Mouse (Mus musculus): Measurements from ENCODE around the gene Vps16. TPM values are rescaled to one million over a fixed set of nuclear protein-coding genes. Genes with fewer than 3 reads are reported as not detected.

Vps16 gene
- polyA plus RNA-seq, 1 experiment from 2014 or later, result 89.2 TPM

DNA sequence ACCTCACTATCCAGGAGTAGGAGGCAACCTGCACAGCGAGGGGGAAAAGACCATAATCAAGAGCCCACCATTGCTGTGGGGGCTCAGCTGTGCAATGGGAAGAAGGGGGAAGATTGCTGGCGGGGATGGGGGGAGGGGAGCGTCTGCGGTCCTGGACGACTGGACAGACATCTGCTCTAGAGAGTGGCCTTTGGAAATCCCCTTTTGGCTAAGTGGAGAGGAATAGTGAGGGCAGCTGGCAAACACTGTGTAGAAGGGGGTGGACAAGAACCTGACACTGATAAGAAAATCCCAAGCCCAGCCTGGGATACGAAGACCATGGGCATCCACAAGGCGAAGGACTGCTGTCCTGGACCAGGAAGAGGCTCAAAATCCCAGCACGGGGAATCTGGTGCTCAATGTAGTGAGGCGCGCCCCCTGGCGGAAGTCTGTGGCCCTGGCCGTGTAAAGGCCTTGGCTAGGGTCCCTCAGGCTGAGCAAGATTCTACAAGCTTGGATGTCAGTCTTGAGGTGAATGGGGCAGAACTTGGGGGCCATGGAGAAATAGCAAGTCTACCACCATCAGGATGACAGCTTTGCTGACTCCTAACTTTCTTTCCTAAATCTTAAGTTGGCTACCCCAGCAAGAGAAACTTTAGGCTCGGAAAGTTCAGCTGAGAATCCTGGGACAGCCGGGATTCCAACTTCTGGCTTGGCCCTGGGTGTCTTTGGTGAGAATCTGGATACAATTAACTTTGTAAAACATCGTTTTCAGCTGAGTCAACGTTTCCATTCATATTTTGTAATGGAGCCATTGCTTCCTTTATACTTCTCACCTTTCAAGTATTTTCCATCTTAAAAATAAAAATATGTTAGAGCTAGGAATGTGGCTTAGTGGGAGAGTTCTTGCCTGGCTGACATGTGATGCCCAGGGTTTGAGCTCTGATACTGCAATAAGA is 12.3 kb upstream of the Vps16 start:
- WGBS, result 43% methylated on average over 16 of the region's 16 CpGs
- H3K27ac ChIP-seq (replicated peaks; ENCODE audit: low read depth, low read length), result no peak overlapping the region
- H3K4me2 ChIP-seq (ENCODE audit: low read depth, severe bottlenecking), result no peak overlapping the region
- no peak overlapping the region for H3K9ac ChIP-seq (ENCODE audit: low read length)
- no peaks in the 10 kb centered on the region for H3K27me3 ChIP-seq (ENCODE audit: control insufficient read depth, insufficient read depth, low read length)
- no peaks in the 10 kb centered on the region for H3K36me3 ChIP-seq (ENCODE audit: control insufficient read depth, insufficient read depth, low read length)
- H3K4me1 ChIP-seq (ENCODE audit: control insufficient read depth, insufficient read depth, low read length), result no peaks in the 10 kb centered on the region
- DNase-seq (ENCODE audit: low spot score) (peak; percentile 93), ATAC-seq (ENCODE audit: insufficient number of reproducible peaks, low FRiP score, low TSS enrichment, low read depth) (peak; percentile 56; the same call in 1 of the 2 replicates)
- H3K9me3 ChIP-seq (ENCODE audit: control insufficient read depth, low read length), result no peaks in the 10 kb centered on the region
- no peak overlapping the region for H3K4me3 ChIP-seq (ENCODE audit: low read depth, low read length)

DNA sequence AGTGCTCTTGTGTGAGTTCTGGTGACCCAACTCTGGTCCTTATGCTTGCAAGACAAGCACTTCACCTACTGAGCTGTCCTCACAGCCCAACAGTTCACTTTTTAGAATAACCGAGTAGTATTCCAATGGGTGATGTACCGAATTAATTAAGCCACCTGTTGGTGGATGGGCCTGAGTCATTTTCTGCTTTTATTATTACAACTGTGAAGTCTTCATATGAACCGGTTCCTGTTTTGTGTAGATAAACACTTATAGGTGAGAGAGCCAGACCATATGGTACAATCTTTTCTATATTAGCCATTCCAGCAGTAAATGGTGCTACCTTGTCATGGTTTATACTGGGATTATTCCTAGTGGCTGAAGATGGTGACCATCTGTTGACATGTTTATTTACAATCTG is 11.4 kb upstream of the Vps16 start:
- DNase-seq (ENCODE audit: low spot score), result no peak
- no peak overlapping the region for H3K9ac ChIP-seq (ENCODE audit: low read length)
- H3K9me3 ChIP-seq (ENCODE audit: control insufficient read depth, low read length), result no peaks in the 10 kb centered on the region
- ATAC-seq (ENCODE audit: insufficient number of reproducible peaks, low FRiP score, low TSS enrichment, low read depth), result no peak
- H3K4me3 ChIP-seq (ENCODE audit: low read depth, low read length), result no peak overlapping the region
- H3K4me1 ChIP-seq (ENCODE audit: control insufficient read depth, insufficient read depth, low read length), result no peaks in the 10 kb centered on the region
- no peak overlapping the region for H3K4me2 ChIP-seq (ENCODE audit: low read depth, severe bottlenecking)
- no peaks in the 10 kb centered on the region for H3K27me3 ChIP-seq (ENCODE audit: control insufficient read depth, insufficient read depth, low read length)
- WGBS, result 84% methylated on average over 3 of the region's 3 CpGs
- H3K27ac ChIP-seq (replicated peaks; ENCODE audit: low read depth, low read length), result no peak overlapping the region
- H3K36me3 ChIP-seq (ENCODE audit: control insufficient read depth, insufficient read depth, low read length), result no peaks in the 10 kb centered on the region

DNA sequence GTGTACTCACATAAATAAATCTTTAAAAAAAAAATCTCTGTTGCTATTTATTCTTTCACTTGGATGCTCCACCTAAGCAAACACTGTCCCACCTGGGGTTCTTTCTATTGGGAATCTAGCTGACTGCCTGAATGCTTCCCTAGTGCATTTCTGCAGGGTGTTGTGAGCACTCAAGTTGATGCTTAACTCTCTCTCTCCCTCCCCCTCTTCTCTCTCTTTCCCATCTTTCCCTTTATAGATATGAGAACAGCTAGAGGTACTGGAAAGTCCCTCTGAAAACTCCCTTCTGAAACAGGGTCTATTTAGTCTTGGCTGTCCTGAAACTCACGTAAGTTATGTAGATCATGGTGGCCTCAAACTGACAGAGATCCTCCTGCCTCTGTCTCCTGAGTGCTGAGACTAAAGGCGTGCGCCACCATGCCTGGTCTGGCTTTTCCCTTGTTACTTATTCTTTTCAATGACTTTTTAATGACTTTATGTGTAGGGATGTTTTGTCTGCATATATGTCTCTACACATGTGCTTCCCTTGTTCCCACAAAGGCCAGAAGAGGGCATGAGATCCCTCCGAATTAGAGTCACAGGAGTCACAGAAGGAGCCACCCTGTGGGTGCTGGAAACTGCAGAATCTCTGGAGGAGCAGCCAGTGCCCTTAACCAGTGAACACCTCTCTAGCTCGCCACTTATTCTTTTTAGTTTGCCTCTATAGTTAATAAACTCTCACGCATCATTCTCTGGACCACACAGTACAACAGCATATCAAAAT is 9.9 kb upstream of the Vps16 start:
- Histone ChIP-seq H3K9ac (ENCODE audit: low read length) (no peak overlapping the region), H3K27me3 (ENCODE audit: control insufficient read depth, insufficient read depth, low read length) (no peaks in the 10 kb centered on the region), H3K4me1 (ENCODE audit: control insufficient read depth, insufficient read depth, low read length) (no peaks in the 10 kb centered on the region), H3K27ac (replicated peaks; ENCODE audit: low read depth, low read length) (no peak overlapping the region), H3K4me2 (ENCODE audit: low read depth, severe bottlenecking) (no peak overlapping the region), H3K36me3 (ENCODE audit: control insufficient read depth, insufficient read depth, low read length) (no peaks in the 10 kb centered on the region), H3K4me3 (ENCODE audit: low read depth, low read length) (no peak overlapping the region), H3K9me3 (ENCODE audit: control insufficient read depth, low read length) (no peaks in the 10 kb centered on the region)
- ATAC-seq (ENCODE audit: insufficient number of reproducible peaks, low FRiP score, low TSS enrichment, low read depth), result no peak
- WGBS, result 76% methylated on average over 6 of the region's 6 CpGs
- DNase-seq (ENCODE audit: low spot score), result no peak

DNA sequence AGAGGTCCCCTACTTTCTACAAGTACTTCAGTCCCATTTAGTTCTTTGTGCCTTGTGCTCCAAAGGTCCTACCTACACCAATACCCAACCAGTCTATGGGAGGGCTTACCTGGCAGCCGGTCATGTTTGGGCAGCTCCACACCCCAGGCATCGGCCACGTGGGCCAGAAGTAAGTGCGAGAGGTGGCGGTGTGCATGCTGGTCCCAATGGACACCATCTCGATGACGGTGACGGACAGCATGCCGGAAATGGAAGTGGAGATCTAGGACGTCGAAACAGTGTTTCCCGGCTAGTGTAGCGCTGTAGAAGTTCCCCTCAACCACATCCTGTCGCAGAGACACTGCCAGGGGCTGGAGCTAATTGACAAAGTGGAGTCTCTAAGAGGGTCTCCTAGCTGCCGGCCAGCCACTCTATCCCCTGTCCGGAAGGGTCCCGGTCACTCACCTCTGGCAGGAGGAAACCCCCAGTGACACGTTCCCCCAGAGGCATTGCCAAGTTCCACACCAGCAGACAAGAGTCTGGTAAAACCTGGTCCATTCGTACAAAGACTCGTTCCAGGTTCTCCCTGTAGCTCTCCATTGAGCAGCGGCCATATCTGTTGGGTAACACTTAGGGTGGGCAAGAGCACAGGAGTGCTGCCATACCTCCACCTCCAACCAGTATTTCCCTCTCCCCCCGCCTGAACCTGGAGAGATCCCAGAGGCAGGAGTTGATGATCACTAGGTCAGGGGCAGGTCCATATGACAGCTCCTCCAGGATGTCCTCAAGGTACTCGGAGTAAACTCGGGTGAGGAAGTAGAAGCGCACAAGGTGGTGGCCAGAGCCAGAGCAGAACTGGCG is 2.1 kb upstream of the Vps16 start:
- no peak overlapping the region for H3K4me3 ChIP-seq (ENCODE audit: low read depth, low read length)
- no peak overlapping the region for H3K27ac ChIP-seq (replicated peaks; ENCODE audit: low read depth, low read length)
- no peaks in the 10 kb centered on the region for H3K27me3 ChIP-seq (ENCODE audit: control insufficient read depth, insufficient read depth, low read length)
- H3K4me2 ChIP-seq (ENCODE audit: low read depth, severe bottlenecking), result no peak overlapping the region
- H3K9me3 ChIP-seq (ENCODE audit: control insufficient read depth, low read length), result no peaks in the 10 kb centered on the region
- no peak for ATAC-seq (ENCODE audit: insufficient number of reproducible peaks, low FRiP score, low TSS enrichment, low read depth)
- H3K4me1 ChIP-seq (ENCODE audit: control insufficient read depth, insufficient read depth, low read length), result peaks cover 8% of the 10 kb centered on the region; the same call in 1 of the 2 replicates
- H3K9ac ChIP-seq (ENCODE audit: low read length), result no peak overlapping the region
- 94% methylated on average over 26 of the region's 26 CpGs for WGBS
- no peak for DNase-seq (ENCODE audit: low spot score)
- no peaks in the 10 kb centered on the region for H3K36me3 ChIP-seq (ENCODE audit: control insufficient read depth, insufficient read depth, low read length)

DNA sequence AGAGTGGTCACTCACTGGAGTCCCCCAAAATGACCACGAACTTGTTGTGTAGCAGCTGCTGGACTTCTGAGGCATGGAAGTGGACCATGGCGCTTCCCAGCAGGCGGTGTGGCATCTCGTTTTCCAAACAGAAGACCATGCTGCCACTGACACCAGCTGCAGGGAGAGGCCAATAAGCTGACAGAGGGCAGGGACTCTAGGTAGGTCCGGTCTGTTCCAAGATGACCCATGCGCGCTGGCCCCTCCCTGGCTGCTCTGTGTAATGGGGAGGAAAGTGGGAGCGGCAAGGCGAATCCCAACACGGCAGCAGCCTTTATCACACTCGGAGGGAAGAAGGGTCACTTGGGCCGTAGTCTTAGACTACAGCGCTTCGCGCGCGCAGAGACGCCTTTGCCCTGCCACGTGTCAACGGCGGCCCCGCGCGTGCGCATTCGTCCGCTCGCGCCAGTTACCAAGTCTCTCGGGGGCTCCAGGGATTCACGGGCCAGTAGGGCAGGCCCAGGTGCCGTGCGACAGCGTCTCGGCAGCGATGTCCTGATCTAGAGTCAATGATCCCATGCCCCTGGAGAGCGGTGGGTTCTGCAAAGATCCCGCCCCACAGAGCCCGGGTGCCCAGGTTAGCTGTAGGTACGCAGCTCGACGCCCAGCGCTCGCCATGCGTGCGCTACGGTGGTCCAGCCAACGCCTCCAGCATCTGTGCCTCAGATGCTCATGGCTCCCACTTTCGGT is 578 bp upstream of the Vps16 start:
- Histone ChIP-seq H3K4me2 (ENCODE audit: low read depth, severe bottlenecking) (peak overlapping the region; percentile 86), H3K4me3 (ENCODE audit: low read depth, low read length) (peak overlapping the region; percentile 82), H3K9me3 (ENCODE audit: control insufficient read depth, low read length) (no peaks in the 10 kb centered on the region), H3K27me3 (ENCODE audit: control insufficient read depth, insufficient read depth, low read length) (no peaks in the 10 kb centered on the region), H3K27ac (replicated peaks; ENCODE audit: low read depth, low read length) (peak overlapping the region; percentile 62), H3K36me3 (ENCODE audit: control insufficient read depth, insufficient read depth, low read length) (no peaks in the 10 kb centered on the region), H3K9ac (ENCODE audit: low read length) (peak overlapping the region; percentile 89), H3K4me1 (ENCODE audit: control insufficient read depth, insufficient read depth, low read length) (peaks cover 8% of the 10 kb centered on the region; the same call in 1 of the 2 replicates)
- 17% methylated on average over 49 of the region's 49 CpGs for WGBS
- DNase-seq (ENCODE audit: low spot score) (peak; percentile 87), ATAC-seq (ENCODE audit: insufficient number of reproducible peaks, low FRiP score, low TSS enrichment, low read depth) (peak; percentile 76)

DNA sequence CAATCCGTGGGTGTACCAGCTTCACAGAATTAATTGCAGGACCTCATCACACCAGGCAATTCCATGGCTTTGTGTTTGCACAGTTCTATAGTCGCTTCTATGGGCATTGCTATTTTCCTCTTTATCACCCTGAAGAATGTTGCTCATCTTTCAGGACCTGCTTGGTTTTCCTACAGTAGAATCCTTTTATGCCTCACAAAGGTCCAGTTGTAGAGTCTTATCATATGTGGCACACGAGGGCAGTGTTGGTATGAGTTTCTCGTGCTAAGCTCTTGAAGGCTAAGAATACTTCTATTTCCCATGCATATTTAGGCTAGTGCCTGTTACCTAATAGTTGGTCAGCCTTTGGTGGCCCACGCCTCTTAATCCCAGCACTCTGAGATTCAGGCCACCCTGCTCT is 973 bp downstream of the Vps16 start:
- no peaks in the 10 kb centered on the region for H3K27me3 ChIP-seq (ENCODE audit: control insufficient read depth, insufficient read depth, low read length)
- 61% methylated on average over 5 of the region's 5 CpGs for WGBS
- H3K4me3 ChIP-seq (ENCODE audit: low read depth, low read length), result peak overlapping the region; percentile 82
- ATAC-seq (ENCODE audit: insufficient number of reproducible peaks, low FRiP score, low TSS enrichment, low read depth) (no peak), DNase-seq (ENCODE audit: low spot score) (no peak)
- no peak overlapping the region for H3K27ac ChIP-seq (replicated peaks; ENCODE audit: low read depth, low read length)
- peak overlapping the region; percentile 89 for H3K9ac ChIP-seq (ENCODE audit: low read length)
- H3K4me1 ChIP-seq (ENCODE audit: control insufficient read depth, insufficient read depth, low read length), result peaks cover 8% of the 10 kb centered on the region; the same call in 1 of the 2 replicates
- H3K36me3 ChIP-seq (ENCODE audit: control insufficient read depth, insufficient read depth, low read length), result peaks cover 2% of the 10 kb centered on the region; the same call in 1 of the 2 replicates
- H3K4me2 ChIP-seq (ENCODE audit: low read depth, severe bottlenecking), result peak overlapping the region; percentile 86
- no peaks in the 10 kb centered on the region for H3K9me3 ChIP-seq (ENCODE audit: control insufficient read depth, low read length)

DNA sequence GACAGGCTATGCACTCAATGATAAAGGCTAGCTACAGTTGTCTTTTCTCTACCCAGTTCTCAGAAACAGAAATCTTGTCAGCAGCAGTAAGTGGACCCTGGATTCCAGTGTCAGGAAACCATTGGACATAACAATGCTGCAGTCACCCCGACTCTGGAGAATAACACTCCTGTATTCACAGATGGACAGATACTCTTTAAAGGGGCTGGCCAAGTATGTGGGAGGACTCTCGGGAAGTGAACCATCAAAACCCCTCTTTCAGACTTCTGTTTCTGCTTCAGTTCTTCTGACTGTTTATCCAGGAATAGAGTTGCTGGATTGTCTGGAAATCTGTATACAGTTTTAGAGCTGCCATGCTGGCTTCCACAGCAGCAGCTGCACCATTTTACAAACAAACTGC is 5.7 kb downstream of the Vps16 start:
- Histone ChIP-seq H3K27ac (replicated peaks; ENCODE audit: low read depth, low read length) (no peak overlapping the region), H3K4me1 (ENCODE audit: control insufficient read depth, insufficient read depth, low read length) (0 out of 2 replicates have a peak, but pooled peaks cover 4% of the 10 kb centered on the region), H3K27me3 (ENCODE audit: control insufficient read depth, insufficient read depth, low read length) (no peaks in the 10 kb centered on the region), H3K36me3 (ENCODE audit: control insufficient read depth, insufficient read depth, low read length) (peaks cover 2% of the 10 kb centered on the region; the same call in 1 of the 2 replicates), H3K9me3 (ENCODE audit: control insufficient read depth, low read length) (no peaks in the 10 kb centered on the region), H3K4me2 (ENCODE audit: low read depth, severe bottlenecking) (no peak overlapping the region), H3K4me3 (ENCODE audit: low read depth, low read length) (no peak overlapping the region), H3K9ac (ENCODE audit: low read length) (no peak overlapping the region)
- DNase-seq (ENCODE audit: low spot score), result no peak
- 86% methylated on average over 2 of the region's 2 CpGs for WGBS
- ATAC-seq (ENCODE audit: insufficient number of reproducible peaks, low FRiP score, low TSS enrichment, low read depth), result no peak
